Mouse (Mus musculus) cortical plate, adult 2 months (tissue): ENCODE measurements at regions not wholly inside any gene's neighbourhood (a gene's known extent, or its start where the extent isn't known, plus 50 kb on each side); places are given as distances from the start of the nearest gene placed in this dataset.

Experiments used
- CTCF ChIP-seq: fragments of 200-500 bp; IDR thresholded peaks from 2 replicates; pipeline ENCODE4 v1.5.1; 2011; ENCODE audit warnings: mild to moderate bottlenecking, control low read depth, low read length; ENCODE audit not compliant: insufficient read depth; ENCODE audit errors: extremely low read depth
- POLR2A ChIP-seq: fragments of 200-500 bp; IDR thresholded peaks from 2 replicates; pipeline ENCODE4 v1.6.1; 2011; ENCODE audit warnings: mild to moderate bottlenecking, low read length, control low read depth; ENCODE audit not compliant: insufficient read depth; ENCODE audit errors: extremely low read depth

DNA sequence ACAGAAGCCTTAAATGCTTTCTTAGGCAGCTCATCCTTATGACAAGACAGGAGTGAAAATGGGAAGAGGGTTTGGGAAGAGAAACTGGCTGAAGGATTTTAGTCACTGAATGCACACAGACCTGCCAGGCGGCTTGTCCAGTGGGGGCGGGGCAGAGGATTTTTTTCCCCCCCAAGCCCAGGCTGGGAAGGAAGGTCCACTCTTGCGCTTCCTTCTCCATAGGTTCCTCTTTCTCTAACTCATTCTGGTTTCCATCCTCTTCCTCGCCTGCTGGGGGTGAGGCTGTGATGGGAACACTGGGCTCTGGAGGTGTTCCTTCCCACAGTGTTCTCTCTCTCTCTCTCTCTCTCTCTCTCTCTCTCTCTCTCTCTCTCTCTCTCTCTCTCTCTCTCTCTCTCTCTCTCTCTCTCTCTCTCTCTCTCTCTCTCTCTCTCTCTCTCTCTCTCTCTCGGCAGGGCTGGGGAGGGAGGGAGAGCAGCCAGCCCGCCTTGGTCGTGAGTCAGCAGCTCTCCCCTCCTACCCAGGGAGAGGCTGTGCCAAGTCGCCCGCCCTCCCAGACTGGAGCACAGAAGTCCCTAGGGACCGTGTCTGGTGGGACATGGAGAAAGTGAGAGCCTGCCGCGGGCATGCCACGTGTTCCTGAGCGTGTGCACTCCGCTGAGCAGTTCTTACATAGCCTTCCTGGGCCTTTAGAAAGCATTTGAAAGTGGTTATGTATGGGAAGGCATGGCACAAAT is 150.0 kb downstream of the Kcnrg start:
- no peak for TF ChIP-seq CTCF
- no peak for TF ChIP-seq POLR2A
